Mouse (Mus musculus) testis, adult 2 months (tissue): ENCODE data around the gene Zfp800. TPM values are rescaled to one million over a fixed set of nuclear protein-coding genes. Genes with fewer than 3 reads are reported as not detected.

Experiments used
- H3K27ac ChIP-seq: fragments of 200-500 bp; 2 replicates; pipeline ENCODE4 v1.5.1; 2012; ENCODE audit warnings: low read depth, low read length; ENCODE audit not compliant: control insufficient read depth, insufficient read depth
- H3K27me3 ChIP-seq: fragments of 200-500 bp; 2 replicates; pipeline ENCODE4 v1.6.1; 2012; ENCODE audit warnings: mild to moderate bottlenecking, low read length, moderate library complexity; ENCODE audit not compliant: control insufficient read depth, insufficient read depth
- H3K36me3 ChIP-seq: fragments of 200-500 bp; 2 replicates; pipeline ENCODE4 v1.6.1; 2012; ENCODE audit warnings: mild to moderate bottlenecking, low read length; ENCODE audit not compliant: control insufficient read depth, insufficient read depth
- H3K4me1 ChIP-seq: fragments of 200-500 bp; 2 replicates; pipeline ENCODE4 v1.6.1; 2012; ENCODE audit warnings: low read length; ENCODE audit not compliant: control insufficient read depth, insufficient read depth
- H3K4me3 ChIP-seq: fragments of 200-500 bp; 2 replicates; pipeline ENCODE4 v1.5.1; 2012; ENCODE audit warnings: low read depth, mild to moderate bottlenecking, low read length, moderate library complexity, mixed read lengths; ENCODE audit not compliant: control insufficient read depth
- CTCF ChIP-seq: fragments of 200-500 bp; IDR thresholded peaks from 2 replicates; pipeline ENCODE4 v1.5.1; 2012; ENCODE audit warnings: low read depth, mild to moderate bottlenecking, inconsistent platforms, low read length, moderate library complexity; ENCODE audit not compliant: control insufficient read depth, insufficient read depth, insufficient replicate concordance
- POLR2A ChIP-seq: fragments of 200-500 bp; IDR thresholded peaks from 2 replicates; pipeline ENCODE4 v1.6.1; 2012; ENCODE audit warnings: low read depth, mild to moderate bottlenecking, inconsistent platforms, low read length, moderate library complexity; ENCODE audit not compliant: control insufficient read depth
- polyA plus RNA-seq: library from polyadenylated mRNA; depleted of rRNA; stranded (reverse); fragments of >200 nt; gene quantifications from 2 replicates; pipeline ENCODE4 v1.2.3, GENCODE M21; 2012

The Zfp800 gene
- polyA plus RNA-seq, 1 experiment: 5.2 TPM

- Histone ChIP-seq H3K36me3 (no peaks in the 10 kb centered on the region), H3K27ac (no peak overlapping the region), H3K27me3 (no peaks in the 10 kb centered on the region), H3K4me3 (no peak overlapping the region), H3K4me1 (no peaks in the 10 kb centered on the region)
- TF ChIP-seq CTCF: no peak
- no peak for TF ChIP-seq POLR2A
Observed at GRCm38 (mm10) chr6:28326720-28327119, 71.1 kb downstream of the Zfp800 start.

- H3K4me3 ChIP-seq: no peak overlapping the region
- H3K27me3 ChIP-seq: no peaks in the 10 kb centered on the region
- no peaks in the 10 kb centered on the region for H3K36me3 ChIP-seq
- H3K4me1 ChIP-seq: no peaks in the 10 kb centered on the region
- no peak for TF ChIP-seq POLR2A
- no peak for TF ChIP-seq CTCF
- H3K27ac ChIP-seq: no peak overlapping the region
Observed at GRCm38 (mm10) chr6:28322399-28322798, 75.4 kb downstream of the Zfp800 start.

DNA sequence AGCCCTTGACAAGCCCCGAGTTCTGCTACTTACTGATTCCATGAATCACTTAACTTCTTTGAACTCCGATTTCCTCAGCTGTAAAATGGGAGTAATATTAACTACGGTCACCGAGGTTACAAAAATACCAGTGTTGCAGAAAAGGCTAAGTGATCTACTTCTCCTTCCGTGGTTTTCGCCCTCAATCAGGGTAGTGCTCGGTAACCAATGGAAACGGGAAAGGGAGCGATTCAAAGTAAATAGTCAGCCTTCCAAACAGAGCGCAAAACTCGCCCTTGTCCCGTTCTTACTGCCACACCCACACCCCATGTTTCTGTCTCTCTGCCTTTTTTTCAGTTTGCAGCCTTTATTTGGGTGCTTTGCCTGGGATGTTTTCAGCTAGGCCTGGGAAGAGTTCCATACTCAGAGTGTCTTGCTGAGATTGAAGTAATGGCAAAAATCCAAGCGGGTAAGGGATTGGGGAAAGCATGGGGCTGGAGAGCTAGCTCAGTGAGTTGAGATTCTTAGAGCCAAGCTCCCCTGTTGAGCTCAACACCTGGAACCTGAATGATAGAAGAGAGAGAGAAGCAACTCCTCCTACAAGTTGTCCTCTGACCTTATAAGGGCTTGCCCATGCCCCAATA lies 78.0 kb downstream of the Zfp800 start:
- Histone ChIP-seq H3K27ac (no peak overlapping the region), H3K4me1 (no peaks in the 10 kb centered on the region), H3K36me3 (no peaks in the 10 kb centered on the region), H3K4me3 (no peak overlapping the region), H3K27me3 (no peaks in the 10 kb centered on the region)
- TF ChIP-seq CTCF: no peak
- no peak for TF ChIP-seq POLR2A

DNA sequence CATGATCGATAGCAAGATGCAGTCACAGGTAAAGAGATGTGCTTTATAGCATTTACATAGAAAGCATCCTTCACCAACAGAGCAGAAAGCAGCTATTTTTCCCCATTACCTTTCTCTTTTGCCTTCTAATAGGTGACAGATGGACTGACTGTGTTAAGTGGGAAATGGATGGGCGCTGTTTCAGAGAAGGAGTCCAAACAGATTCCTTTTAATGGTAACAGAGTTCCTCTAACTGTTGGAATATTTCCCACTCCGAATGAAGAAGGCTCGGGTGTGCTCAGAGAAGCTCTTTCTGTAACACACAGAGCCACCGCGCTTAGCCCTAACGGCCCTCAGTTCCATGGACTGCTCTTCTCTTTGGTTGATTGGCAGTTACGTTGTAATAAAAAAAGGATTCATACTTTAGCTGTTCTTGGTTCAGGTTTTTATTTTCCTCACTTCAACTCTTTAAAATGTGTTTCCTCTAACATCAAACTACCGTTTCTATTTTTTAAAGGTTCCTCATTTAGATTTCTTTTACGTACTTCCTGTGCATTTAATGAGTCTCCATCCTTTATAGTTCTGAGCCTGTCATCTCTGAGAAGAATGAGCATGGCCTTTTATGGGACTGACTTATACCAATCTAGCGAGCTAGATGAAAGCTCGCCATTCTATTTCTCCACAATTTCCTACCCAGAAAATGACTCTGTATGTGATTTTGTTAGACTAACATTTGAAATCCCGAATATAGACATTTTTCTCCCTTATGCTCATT lies 78.8 kb downstream of the Zfp800 start:
- H3K36me3 ChIP-seq: no peaks in the 10 kb centered on the region
- no peaks in the 10 kb centered on the region for H3K27me3 ChIP-seq
- H3K4me1 ChIP-seq: no peaks in the 10 kb centered on the region
- TF ChIP-seq POLR2A (no peak), CTCF (no peak)
- H3K4me3 ChIP-seq: no peak overlapping the region
- no peak overlapping the region for H3K27ac ChIP-seq

GRCm38 (mm10) chr6:28315208-28315607 lies 82.6 kb downstream of the Zfp800 start:
- Histone ChIP-seq H3K27me3 (no peaks in the 10 kb centered on the region), H3K4me3 (no peak overlapping the region), H3K4me1 (no peaks in the 10 kb centered on the region), H3K27ac (no peak overlapping the region), H3K36me3 (no peaks in the 10 kb centered on the region)
- no peak for TF ChIP-seq POLR2A
- TF ChIP-seq CTCF: no peak

- H3K36me3 ChIP-seq: no peaks in the 10 kb centered on the region
- H3K27me3 ChIP-seq: no peaks in the 10 kb centered on the region
- H3K27ac ChIP-seq: no peak overlapping the region
- H3K4me3 ChIP-seq: no peak overlapping the region
- no peak for TF ChIP-seq POLR2A
- TF ChIP-seq CTCF: no peak
- no peaks in the 10 kb centered on the region for H3K4me1 ChIP-seq
Observed at GRCm38 (mm10) chr6:28312067-28312466, 85.7 kb downstream of the Zfp800 start.

DNA sequence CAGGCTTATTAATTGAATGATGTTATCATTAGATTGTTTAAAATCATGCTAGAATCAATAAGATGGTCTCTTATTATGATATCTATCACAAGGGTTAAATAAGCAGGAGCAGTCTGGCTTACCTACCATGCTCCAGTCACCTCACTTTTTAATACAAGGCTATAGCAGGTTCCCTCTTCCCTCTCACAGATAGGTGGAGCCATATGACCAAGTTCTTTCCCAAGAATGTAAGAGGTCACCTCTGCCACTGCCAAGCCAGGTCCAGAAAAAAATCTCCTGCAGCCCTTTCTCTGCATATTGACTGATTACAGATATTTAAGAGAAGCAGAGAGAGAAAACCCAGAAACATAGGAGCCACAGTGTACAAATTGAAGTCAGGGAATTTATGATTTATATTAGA lies 88.1 kb downstream of the Zfp800 start:
- Histone ChIP-seq H3K27ac (no peak overlapping the region), H3K4me3 (no peak overlapping the region), H3K36me3 (no peaks in the 10 kb centered on the region), H3K4me1 (no peaks in the 10 kb centered on the region), H3K27me3 (no peaks in the 10 kb centered on the region)
- no peak for TF ChIP-seq CTCF
- TF ChIP-seq POLR2A: no peak
